Mouse (Mus musculus) NIH3T3 (cell line): Measurements from ENCODE around the gene Kifc1.

ENCODE experiments used
- DNase-seq: peaks from one replicate; pipeline ENCODE4 v3.0.0-alpha.2; 2012; ENCODE audit warnings: low read depth

Kifc1 gene

DNA sequence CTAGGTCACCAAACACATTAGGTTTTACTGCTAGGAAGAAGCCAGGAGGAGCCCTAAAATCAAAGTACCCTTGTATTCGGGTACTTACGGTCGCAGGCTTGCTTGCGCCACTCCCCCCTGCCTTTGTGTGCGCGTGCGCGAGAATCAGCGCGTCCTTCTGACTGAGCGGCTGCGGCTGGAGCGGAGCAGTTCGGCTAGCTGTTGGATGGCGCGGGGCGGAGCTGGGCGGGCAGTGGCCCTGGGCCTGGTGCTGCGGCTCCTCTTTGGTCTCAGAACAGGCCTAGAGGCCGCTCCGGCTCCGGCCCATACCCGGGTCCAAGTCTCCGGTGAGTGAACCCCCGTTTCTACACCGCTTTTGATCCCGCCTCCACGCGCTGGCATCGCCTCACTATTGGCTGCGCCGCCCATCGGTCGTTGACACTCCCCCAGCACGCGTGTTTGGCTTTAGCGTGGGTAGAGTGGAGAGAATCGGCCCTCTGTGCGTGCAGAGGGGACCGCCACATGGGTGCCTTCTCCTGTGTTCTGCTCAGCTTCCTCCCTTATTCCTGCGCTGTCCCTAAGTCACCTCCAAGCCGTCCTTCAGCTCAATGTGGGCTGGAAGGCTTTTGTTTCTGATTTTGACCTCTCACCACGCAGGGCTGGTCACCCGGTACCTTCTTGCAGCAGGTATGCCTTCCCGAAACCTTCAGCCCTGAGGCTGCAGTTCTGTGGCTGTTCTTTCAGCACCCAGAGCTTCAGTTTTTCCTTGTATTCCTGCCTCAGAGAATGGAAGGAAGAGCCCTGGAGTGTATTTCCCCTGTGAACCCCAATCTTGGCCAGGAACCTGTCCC is 47.3 kb downstream of the Kifc1 start, which contains the start of gene Cd320:
Cd320 (plus strand) TSS at position 126 of the 830 bp plus-strand sequence.
- peak; percentile 97 for DNase-seq

DNA sequence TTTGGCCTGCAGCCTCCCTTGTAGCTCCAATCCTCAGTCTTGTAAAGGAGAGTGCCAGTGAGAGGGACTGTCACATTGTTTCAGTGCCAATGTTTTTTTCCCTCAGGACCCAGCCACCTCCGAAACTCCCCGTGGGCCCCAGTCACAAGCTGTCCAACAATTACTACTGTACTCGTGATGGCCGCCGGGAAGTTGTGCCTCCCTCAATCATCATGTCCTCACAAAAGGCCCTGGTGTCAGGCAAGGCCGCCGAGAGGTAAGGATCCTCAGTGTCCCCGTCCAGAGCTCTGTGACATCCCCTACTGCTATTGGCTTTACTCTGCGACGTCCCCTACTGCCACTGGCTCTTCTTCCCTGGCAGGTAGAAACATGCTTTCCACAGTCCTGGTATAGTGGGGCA is 60.9 kb downstream of the Kifc1 start:
- DNase-seq: no peak

- DNase-seq: no peak
Observed at GRCm38 (mm10) chr17:33828892-33829291, 61.6 kb downstream of the Kifc1 start.

DNA sequence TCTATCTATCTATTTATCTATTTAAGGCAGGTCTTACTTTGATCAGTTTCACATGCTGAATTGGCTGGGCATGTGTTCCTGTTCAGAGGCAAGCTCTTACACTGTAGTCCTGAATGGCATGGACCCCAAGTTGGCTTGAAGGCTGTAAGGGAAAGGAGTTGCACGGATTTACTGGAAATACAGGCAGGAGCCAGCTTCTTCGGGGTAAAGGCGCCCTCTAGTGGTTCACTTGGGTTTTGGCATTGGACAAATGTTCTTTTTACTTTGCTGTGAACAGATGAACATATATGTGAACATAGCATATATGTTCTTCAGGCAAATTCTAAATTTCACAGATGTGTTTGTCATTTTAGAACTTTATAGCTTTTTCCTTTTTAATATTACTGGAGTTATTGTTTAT is 63.6 kb downstream of the Kifc1 start:
- DNase-seq: peak; percentile 91
